Mouse (Mus musculus) megakaryocyte progenitor cell, adult 5-6 weeks (primary cell): ENCODE results near the gene Slc35c2. TPM values are rescaled to one million over a fixed set of nuclear protein-coding genes. Genes with fewer than 3 reads are reported as not detected.

Experiments used
- ATAC-seq: replicated peaks from 2 replicates; pipeline ENCODE4 v1.8.0; 2016; ENCODE audit warnings: mild to moderate bottlenecking, moderate TSS enrichment, inconsistent platforms; ENCODE audit not compliant: poor library complexity
- total RNA-seq, 2 experiments: library from RNA; stranded (forward) in 1 of 2; stranded (reverse) in 1 of 2; fragments of 157-497, 149-512 nt in 1 of 2; fragments of 200-1000 nt in 1 of 2; gene quantifications; 2 replicates each; pipeline versions ENCODE4 v1.2.3 to v1.2.4; 2015 to 2017

Gene Slc35c2
- total RNA-seq, 2 experiments from 2014 or later: 45.9 to 64.5 TPM

DNA sequence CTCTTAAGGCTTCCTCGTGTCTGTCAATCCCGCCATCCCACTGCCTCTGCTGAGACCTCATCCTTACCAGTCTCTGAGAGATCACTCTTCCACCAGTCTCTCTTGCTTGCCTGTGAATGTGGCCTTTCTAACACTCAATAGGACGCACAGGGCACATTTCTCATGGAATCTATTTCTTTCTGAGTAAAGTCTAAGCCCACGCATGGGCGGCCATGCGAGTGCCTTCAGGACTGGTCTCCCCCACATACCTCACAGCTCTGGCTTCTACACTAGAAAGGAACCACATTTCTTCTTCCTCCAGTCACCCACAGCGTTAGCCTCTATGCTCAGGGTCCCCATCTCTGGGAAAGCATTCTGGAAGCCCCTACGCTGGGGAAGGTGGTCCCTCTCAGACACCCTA, 26.5 kb upstream of the Slc35c2 start:
- ATAC-seq: no peak

DNA sequence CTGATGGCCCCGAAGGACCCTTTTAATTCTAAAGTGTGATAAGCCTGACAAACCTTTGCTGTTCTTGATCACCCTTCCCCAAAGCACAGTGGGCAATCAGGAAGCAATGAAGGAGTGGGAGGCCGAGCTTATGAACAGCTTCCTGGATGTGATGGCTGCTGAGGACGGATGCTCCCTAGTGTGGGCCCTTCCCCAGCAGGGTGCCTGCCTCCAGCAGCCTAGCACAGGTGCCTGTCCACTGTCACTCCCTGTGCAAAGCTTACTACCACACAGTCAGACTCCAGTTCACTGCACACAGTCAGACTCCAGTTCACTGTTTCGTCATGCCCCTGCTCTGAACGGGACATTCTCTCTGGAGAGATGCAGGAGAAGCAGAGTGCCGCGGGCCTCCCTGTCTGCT, 24.7 kb upstream of the Slc35c2 start:
- no peak for ATAC-seq

DNA sequence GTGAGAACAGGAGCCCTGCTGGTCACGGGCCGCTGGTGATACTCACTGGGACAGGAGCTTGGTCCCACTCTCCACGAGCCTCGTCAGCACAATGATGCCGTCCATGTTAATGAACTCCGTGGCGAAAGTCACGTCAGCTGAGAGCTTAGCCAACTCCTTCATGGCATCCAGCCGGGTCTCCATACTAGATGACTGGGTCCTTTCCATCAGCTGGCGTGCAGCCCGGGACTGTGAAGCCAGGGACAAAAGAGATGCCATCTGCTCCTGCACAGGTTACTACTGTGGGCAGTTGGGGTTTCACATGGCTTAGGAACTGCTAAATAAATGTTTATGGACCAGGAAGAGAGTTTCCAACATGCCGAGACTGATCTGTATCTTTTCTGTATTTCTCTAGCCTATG, 23.9 kb upstream of the Slc35c2 start:
- ATAC-seq: no peak

DNA sequence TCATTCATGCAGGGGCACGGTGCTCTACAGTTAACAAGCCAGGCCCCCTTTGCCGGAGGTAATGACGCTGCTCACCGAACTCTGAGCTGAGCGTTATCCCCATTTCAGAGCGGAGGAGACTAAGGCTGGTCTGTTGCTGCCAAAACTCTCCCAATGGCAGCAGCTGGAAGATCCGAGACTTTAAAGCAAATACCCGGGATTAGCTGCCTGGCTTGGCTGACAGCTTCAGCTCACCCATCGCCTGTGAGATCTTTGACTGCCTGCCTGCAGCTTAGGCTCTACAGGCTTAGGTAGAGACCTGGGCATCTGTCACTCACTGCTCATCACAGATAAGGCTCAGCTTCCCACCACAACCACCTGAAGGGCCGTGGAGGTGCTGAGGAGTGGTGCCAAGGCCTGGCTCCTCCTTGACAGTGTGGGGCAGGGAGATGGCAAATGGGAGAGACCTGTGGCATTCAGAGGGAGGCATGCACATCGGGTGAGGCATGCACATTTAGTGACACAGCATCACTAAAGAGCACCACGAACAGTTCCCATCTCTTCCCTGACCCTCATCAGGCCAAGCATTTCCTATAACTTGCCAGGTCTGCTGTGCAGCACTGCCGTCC, 23.3 kb upstream of the Slc35c2 start:
- ATAC-seq: no peak

DNA sequence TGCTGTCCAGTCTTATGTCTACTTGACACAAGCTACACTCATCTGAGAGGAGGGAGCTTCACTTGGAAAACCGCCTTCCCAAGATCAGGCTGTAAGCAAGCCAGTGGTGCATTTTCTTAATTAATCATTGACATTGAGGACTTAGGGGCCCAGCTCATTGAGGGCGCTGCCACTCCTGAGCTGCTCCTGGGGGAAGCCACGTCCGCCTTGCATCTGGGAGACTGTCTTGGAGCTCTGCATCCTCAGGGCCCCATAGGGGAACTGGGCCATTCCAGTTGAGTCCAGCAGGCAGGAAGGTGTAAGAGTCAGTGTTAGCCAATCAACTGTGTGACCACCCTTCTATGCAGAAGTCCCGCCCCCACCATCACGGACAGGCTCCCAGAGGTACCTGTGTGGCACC, 20.1 kb upstream of the Slc35c2 start:
- no peak for ATAC-seq

- ATAC-seq: no peak
Observed at GRCm38 (mm10) chr2:165305438-165305837, 17.8 kb upstream of the Slc35c2 start.

DNA sequence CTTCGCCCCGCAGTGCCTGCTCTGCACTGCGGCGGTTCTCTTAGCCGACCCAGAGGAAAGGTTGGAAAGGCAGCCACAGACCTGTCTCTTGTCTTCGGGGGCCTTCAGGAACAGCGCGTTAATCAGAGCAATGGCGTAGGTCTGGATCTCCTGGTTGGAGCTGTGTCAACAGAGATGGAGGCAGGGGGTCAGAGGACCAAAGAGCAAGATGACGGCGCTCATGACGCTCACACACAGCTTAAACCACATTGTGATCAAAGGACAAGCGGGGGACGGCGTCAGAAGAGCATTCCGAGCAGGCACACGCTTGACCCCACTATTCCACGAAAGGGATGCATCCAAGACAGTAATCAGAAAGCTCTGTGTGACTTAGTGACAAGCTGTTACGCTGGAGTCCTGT, 17.1 kb upstream of the Slc35c2 start:
- ATAC-seq: no peak

DNA sequence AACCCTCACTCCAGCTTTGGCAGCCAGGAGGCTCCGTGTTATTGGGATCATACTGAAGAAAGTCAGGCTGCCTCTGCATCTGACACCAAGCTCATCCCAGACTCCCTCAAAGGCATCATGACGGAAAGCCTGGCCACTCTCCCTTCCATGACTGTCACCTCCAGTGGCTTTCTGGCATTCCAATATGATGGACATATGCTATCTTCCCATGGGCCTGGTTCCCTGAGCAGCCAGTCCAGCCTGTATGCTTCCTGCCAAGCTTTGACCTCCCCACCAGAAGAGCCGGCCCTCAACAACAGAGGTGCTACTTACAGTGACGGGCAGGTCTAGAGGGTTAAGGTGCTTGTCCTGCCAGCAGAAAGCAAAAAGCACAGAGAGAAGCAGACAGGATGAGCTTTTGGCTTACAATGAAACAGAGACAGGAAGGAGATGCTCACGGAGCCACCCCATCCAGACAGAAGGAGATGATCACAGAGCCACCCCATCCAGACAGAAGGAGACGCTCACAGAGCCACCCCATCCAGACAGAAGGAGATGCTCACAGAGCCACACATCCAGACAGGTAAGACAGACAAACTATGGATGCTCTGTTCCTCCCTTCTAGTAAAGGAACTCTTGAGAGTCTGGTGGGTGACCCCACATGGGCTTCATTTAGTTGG, 15.8 kb upstream of the Slc35c2 start:
- ATAC-seq: no peak

DNA sequence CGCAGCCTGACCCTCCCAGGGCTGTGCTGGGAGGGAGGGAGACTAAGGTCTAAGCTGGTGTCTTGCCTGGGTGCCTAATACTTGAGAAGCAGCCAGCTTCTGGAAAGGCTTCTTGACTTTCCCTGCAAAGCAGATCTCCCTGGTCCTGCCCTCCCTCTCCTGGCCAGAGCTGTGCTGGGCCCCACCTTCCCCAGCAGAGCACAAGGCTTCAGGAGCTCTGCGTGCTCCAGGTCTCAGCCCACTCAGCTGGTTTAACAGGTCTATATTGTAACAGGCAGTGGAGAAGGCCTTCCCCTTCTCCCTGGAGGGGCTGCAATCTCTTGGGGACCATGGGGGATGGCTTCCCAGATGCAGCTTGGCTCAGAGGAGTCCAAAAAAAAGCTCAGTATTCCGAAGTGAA, 13.7 kb upstream of the Slc35c2 start:
- ATAC-seq: no peak

DNA sequence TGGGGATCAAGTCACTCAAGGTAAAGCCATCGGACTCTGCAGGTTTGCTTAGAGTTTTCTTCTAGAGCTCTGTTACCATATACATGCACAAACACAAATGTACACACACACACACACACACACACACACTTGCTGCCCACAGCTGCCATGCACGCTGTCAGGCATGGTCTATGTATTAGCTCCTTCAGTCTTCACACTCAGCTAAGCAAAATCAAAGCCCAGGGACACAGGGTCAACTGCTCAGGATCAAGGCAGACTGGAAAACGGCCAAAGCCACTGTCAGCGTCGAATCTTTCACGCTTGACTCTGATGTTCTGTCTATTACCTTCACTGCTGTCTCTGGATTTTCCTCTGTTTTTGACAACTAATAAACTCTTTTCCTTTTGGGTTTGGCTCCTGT, 13.2 kb upstream of the Slc35c2 start:
- no peak for ATAC-seq

DNA sequence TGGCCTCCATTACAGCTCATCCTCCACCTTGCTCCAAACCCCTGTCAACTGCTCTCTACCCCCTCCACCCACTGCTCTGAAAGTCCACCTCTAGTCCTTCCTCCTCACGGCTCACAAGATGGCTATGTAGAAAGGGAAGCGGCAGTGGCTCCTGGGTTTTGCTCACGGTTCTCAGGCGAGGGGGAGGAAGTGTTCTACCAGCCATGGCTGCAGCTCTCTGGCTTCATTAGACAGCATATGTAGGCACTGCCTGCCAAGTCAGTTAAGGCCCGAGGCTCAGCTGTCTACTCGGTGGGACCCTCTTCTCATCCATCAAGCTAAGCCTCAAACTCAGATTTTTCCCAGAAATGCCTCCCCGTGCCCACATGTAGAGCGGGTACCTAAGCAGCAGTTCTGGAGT, 12.8 kb upstream of the Slc35c2 start:
- 0 out of 2 replicates have a peak, but pooled peaks have one; percentile 29 for ATAC-seq

GRCm38 (mm10) chr2:165297429-165297828, 9.8 kb upstream of the Slc35c2 start:
- no peak for ATAC-seq

GRCm38 (mm10) chr2:165296571-165296970, 8.9 kb upstream of the Slc35c2 start:
- no peak for ATAC-seq

DNA sequence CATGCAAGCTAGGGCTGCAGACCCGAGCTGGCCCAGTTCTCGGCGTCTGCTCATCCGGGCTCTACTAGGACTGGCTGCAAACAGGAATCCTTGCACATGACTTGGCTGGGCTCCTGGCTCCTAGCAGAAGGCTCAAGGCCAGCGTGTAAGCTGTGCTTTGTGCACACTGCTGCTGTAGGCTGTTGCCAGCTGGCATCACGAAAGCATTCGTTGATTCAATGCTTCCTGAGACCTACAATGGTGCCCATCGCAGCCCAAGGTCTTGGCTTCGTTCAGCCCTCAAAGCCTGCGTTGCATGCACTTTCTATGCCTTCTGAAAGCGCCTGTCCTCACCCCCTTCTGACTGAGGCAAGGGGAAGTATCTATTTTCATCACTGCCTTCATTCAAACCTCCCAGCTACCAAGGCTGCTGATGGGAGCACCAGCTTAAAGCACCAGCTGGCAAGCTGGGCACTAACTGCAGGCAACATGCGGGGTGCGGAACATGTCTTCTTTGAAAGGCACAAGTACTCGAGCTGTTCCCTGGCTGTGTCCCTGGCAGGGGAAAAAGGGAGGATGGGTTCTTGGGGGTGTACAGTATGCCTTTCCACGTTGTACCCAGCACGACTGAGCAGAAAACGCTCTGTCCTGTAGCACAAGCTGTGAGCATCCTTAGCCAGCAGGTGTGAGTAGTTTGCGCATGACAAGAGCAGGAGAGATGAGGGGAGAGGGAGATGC, 804 bp upstream of the Slc35c2 start:
- ATAC-seq: no peak

DNA sequence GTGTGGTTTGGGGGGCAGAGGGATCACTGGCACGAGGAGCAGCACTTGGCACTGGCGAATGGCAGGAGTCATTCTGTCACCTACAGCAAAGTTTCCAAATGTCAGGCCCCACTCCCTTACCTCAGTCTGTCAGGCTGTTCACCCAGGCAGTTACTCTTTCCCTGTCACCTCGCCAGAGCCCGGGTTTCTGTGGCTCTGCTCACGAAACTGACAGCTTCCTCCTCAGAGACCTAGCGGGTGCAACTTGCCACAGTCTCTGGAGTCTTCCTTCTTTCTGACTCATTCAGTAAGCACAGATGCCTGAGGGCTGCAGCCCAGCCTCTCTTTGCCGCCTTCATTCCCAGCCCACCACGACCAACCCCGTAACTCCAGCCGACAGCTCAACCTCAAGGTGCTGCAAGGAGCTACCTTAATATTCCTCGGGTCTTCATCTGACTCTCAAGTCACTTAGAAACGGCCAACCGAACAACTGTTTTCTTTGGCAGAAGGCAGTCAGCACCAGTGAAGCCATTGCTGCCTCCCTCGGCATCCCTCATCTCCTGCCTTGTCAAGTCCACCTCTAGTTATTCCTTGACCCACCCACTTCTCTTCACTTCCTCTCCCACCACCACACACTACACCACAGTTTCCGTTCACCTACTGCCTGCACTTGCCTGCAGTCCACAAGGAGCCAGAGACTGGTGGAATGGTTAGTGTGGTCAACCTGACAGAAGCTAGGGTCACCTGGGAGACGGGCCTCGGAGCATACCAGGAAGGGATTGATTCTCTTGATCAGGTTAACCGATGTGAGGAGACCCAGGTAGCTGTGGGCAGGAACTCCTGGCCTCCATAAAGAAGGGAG, 1.1 kb downstream of the Slc35c2 start:
- ATAC-seq: peak; percentile 45

DNA sequence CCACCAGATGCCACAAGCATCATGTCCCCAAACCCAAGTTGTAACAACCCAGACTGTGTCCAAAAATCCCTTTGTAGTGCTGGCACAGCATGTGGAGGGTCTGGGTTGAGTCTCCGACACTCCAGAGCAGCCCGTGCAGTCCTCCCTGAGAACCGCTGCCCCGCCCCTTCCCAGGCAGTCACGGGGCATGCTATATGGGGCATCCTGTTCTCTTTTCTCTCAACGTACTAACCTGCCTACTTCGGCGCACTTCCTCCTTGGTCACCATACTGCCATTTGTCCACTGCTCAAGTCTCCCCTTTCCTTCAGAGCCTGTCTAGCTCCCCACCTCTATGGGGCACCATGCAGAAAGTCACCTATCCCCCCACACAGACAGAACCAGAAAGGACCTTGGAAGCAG, 2.0 kb downstream of the Slc35c2 start:
- peak; percentile 63 for ATAC-seq

- no peak for ATAC-seq
Observed at GRCm38 (mm10) chr2:165285034-165285433, 2.6 kb downstream of the Slc35c2 start.

DNA sequence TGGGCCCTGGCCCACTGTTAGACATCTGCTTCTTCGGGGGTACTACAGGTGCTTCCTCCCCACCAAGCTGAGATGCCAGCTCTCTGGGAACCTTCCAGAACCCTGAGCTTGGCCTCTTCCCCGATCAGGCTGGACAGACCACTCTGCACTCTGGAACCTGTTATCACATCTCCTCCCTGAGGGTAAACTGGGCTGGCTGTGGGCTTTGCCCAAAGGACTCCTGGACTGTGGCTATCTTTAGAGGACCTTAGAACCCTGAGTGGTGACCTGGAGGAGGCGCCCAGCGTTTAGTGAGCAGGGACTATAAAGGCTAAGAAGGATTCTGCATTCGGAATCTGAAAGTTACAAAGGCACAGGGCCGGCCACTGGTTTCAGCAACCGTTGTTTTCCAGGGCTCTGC, 3.3 kb downstream of the Slc35c2 start:
- ATAC-seq: no peak

- ATAC-seq: no peak
Observed at GRCm38 (mm10) chr2:165283644-165284043, 4.0 kb downstream of the Slc35c2 start.

DNA sequence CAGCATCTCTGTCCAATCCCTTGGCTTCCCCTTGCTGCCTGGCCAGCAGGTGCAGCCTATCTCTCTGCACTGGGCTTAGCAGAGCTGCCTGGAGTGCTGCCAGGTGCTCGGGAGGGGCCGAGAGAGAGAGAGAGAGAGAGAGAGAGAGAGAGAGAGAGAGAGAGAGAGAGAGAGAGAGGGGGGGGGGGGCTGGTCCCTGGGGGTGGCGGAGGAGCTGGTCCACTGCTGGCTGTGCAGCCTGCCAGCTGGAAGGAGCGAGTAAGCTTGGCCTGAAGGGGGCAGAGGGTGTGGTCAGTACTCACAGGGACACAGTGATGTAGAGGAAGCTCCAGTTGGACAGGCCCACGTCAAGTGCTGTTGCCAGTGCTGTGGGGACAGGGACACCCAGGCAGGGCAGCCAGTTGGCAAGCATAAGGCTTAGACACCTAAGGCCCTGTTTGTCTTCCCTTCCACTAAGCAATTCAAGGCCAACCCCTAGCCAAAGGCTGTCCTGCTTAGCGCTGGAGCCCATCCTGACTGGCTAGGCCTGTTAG, 5.8 kb downstream of the Slc35c2 start:
- no peak for ATAC-seq

GRCm38 (mm10) chr2:165279351-165279750, 8.3 kb downstream of the Slc35c2 start:
- ATAC-seq: no peak
